Mouse (Mus musculus) heart, embryonic 12.5 days (tissue): ENCODE results near the gene Rnf114. TPM values are rescaled to one million over a fixed set of nuclear protein-coding genes. Genes with fewer than 3 reads are reported as not detected.

Experiments
- polyA plus RNA-seq: library from polyadenylated mRNA; unstranded; fragments of >200 nt; fragmentation: Nextera tagmentation; extraction: Ambion mirVana; gene quantifications from 2 replicates; pipeline ENCODE4 v1.2.1, GENCODE M21; 2016

Rnf114 gene
- polyA plus RNA-seq, 1 experiment from 2014 or later: 62.9 TPM

Other genes with a start within 250 kb of the Rnf114 start
- gene B4galt5, start 143.5 kb upstream of the Rnf114 start, polyA plus RNA-seq: 14.9 and 21.1 TPM in 2 replicates
- gene Slc9a8, start 70.9 kb upstream of the Rnf114 start, polyA plus RNA-seq: 22.6 and 25.6 TPM in 2 replicates
- 14.6 and 15.4 TPM in 2 replicates for gene Spata2, start 242 bp downstream of the Rnf114 start, polyA plus RNA-seq
- gene Snai1, start 45.5 kb downstream of the Rnf114 start, polyA plus RNA-seq: 18.8 and 21.4 TPM in 2 replicates
- gene Ube2v1, start 139.4 kb downstream of the Rnf114 start, polyA plus RNA-seq: 216 and 235 TPM in 2 replicates
- 10.4 and 11.5 TPM in 2 replicates for gene Gm20431, start 168.9 kb downstream of the Rnf114 start, polyA plus RNA-seq
- 14.2 and 16.8 TPM in 2 replicates for gene Cebpb, start 196.3 kb downstream of the Rnf114 start, polyA plus RNA-seq
- 46.6 and 48.3 TPM in 2 replicates for gene Tmem189, start 197.2 kb downstream of the Rnf114 start, polyA plus RNA-seq